Mouse (Mus musculus) forebrain, embryonic 15.5 days (tissue): ENCODE measurements around the gene Zfp58. TPM values are rescaled to one million over a fixed set of nuclear protein-coding genes. Genes with fewer than 3 reads are reported as not detected.

Experiments used
- ATAC-seq: fragments of 200-750 bp; cut with Nextera tagmentation; replicated peaks from 2 replicates; pipeline ENCODE4 v1.8.0; 2017; ENCODE audit warnings: mild to moderate bottlenecking, moderate TSS enrichment, moderate library complexity
- H3K27ac ChIP-seq: fragments of 300-500 bp; sonication (generic); replicated peaks from 2 replicates; pipeline ENCODE4 v1.5.1; 2015; ENCODE audit warnings: mild to moderate bottlenecking, inconsistent platforms
- H3K27me3 ChIP-seq: fragments of 300-500 bp; sonication (generic); 2 replicates; pipeline ENCODE4 v1.6.1; 2015; ENCODE audit warnings: inconsistent platforms
- H3K36me3 ChIP-seq: fragments of 300-500 bp; sonication (generic); 2 replicates; pipeline ENCODE4 v1.6.1; 2015; ENCODE audit warnings: mild to moderate bottlenecking, inconsistent platforms
- H3K4me1 ChIP-seq: fragments of 300-500 bp; sonication (generic); 2 replicates; pipeline ENCODE4 v1.6.1; 2015; ENCODE audit warnings: inconsistent platforms
- H3K4me2 ChIP-seq: fragments of 300-500 bp; sonication (generic); replicated peaks from 2 replicates; pipeline ENCODE4 v1.6.1; 2015; ENCODE audit warnings: mild to moderate bottlenecking, inconsistent platforms
- H3K4me3 ChIP-seq: fragments of 300-500 bp; sonication (generic); 2 replicates; pipeline ENCODE4 v1.5.1; 2015; ENCODE audit warnings: mild to moderate bottlenecking, inconsistent platforms
- H3K9ac ChIP-seq: fragments of 300-500 bp; sonication (generic); replicated peaks from 2 replicates; pipeline ENCODE4 v1.6.1; 2015; ENCODE audit warnings: mild to moderate bottlenecking, inconsistent platforms
- H3K9me3 ChIP-seq: fragments of 300-500 bp; sonication (generic); 2 replicates; pipeline ENCODE4 v1.6.1; 2016; ENCODE audit warnings: inconsistent platforms
- WGBS: fragments of 180-500 bp; shearing (Covaris S2); methylation state at CpG from one replicate; pipeline ENCODE4 v1.1.7; 2015; ENCODE audit warnings: mixed read lengths; 5-methylcytosine and 5-hydroxymethylcytosine counted together
- polyA plus RNA-seq: library from polyadenylated mRNA; unstranded; fragments of >200 nt; fragmentation: Nextera tagmentation; extraction: Ambion mirVana; gene quantifications from 2 replicates; pipeline ENCODE4 v1.2.1, GENCODE M21; 2015

Zfp58 gene
- polyA plus RNA-seq, 1 experiment from 2014 or later = 12.6 TPM

- Histone ChIP-seq H3K9ac (peak overlapping the region; percentile 34; the same call in 1 of the 2 replicates), H3K27me3 (no peaks in the 10 kb centered on the region), H3K36me3 (0 out of 2 replicates have a peak, but pooled peaks cover 2% of the 10 kb centered on the region), H3K27ac (no peak overlapping the region), H3K4me3 (peak overlapping the region; percentile 59), H3K4me1 (peaks cover 8% of the 10 kb centered on the region), H3K4me2 (peak overlapping the region; percentile 68), H3K9me3 (no peaks in the 10 kb centered on the region)
- 4% methylated on average over 3 of the region's 3 CpGs for WGBS
- ATAC-seq = peak; percentile 47; the same call in 1 of the 2 replicates
These were observed 48.4 kb downstream of the Zfp58 start for GRCm38 (mm10) chr13:67452021-67452309.

- H3K4me3 ChIP-seq = peak within 1 kb of the TSS; percentile 59
- 3% methylated on average over 20 of the region's 20 CpGs for WGBS
- ATAC-seq = peak; percentile 98
- H3K4me1 ChIP-seq = peaks cover 8% of the 10 kb centered on the region
- H3K9me3 ChIP-seq = no peaks in the 10 kb centered on the region
- peaks cover 6% of the 10 kb centered on the region for H3K36me3 ChIP-seq
- H3K27ac ChIP-seq = no peak within 1 kb of the TSS
- no peaks in the 10 kb centered on the region for H3K27me3 ChIP-seq
- H3K4me2 ChIP-seq = peak within 1 kb of the TSS; percentile 68
- H3K9ac ChIP-seq = peak within 1 kb of the TSS; percentile 55
These were observed 49.0 kb downstream of the Zfp58 start, which contains the start of gene Zfp874a for GRCm38 (mm10) chr13:67451172-67452020. Gene Zfp874a (minus strand): TSS chr13:67451624.

Other genes with a start within 250 kb of the Zfp58 start
- 5.3 and 5.8 TPM in 2 replicates for gene Zfp458, start 222.1 kb downstream of the Zfp58 start, polyA plus RNA-seq
- 0.86 and 1.1 TPM in 2 replicates for gene Zfp457, start 194.1 kb downstream of the Zfp58 start, polyA plus RNA-seq
- 1.6 and 2.2 TPM in 2 replicates for gene Zfp595, start 168.0 kb downstream of the Zfp58 start, polyA plus RNA-seq
- 1.3 TPM in 1 of 2 replicates, not detected in the other for gene Gm28044, start 140.0 kb downstream of the Zfp58 start, polyA plus RNA-seq
- 0.64 and 0.72 TPM in 2 replicates for gene Zfp953, start 139.9 kb downstream of the Zfp58 start, polyA plus RNA-seq
- gene Gm28041, start 124.8 kb downstream of the Zfp58 start, polyA plus RNA-seq = not detected in 2 replicates
- 0.61 and 0.65 TPM in 2 replicates for gene Zfp456, start 124.7 kb downstream of the Zfp58 start, polyA plus RNA-seq
- gene Zfp429, start 100.7 kb downstream of the Zfp58 start, polyA plus RNA-seq = 4.6 and 4.7 TPM in 2 replicates
- gene Zfp459, start 79.1 kb downstream of the Zfp58 start, polyA plus RNA-seq = 1.3 and 1.8 TPM in 2 replicates
- 7.3 and 7.5 TPM in 2 replicates for gene Zfp874a, start 48.9 kb downstream of the Zfp58 start, polyA plus RNA-seq
- gene Zfp874b, start 16.3 kb downstream of the Zfp58 start, polyA plus RNA-seq = 3.3 and 3.9 TPM in 2 replicates
- gene Gm26965, start 25.6 kb upstream of the Zfp58 start, polyA plus RNA-seq = 0.59 TPM in 1 of 2 replicates, not detected in the other
- 42.8 and 43.6 TPM in 2 replicates for gene Zfp87, start 25.6 kb upstream of the Zfp58 start, polyA plus RNA-seq
- 15.3 and 16.2 TPM in 2 replicates for gene Zfp748, start 53.3 kb upstream of the Zfp58 start, polyA plus RNA-seq
- 5.2 and 6.7 TPM in 2 replicates for gene Zfp729b, start 109.2 kb upstream of the Zfp58 start, polyA plus RNA-seq
- gene Gm49345, start 137.2 kb upstream of the Zfp58 start, polyA plus RNA-seq = 0.17 and 0.46 TPM in 2 replicates
- gene Zfp729a, start 137.2 kb upstream of the Zfp58 start, polyA plus RNA-seq = 3.5 and 4.1 TPM in 2 replicates
- gene Zfp738, start 186.5 kb upstream of the Zfp58 start, polyA plus RNA-seq = 16.2 and 21.1 TPM in 2 replicates
- 11.9 and 13.2 TPM in 2 replicates for gene Zfp65, start 228.6 kb upstream of the Zfp58 start, polyA plus RNA-seq